Comparison of ENCODE assay signal across 12 mouse cellular contexts in genomic region chr14:49711016-49711415, GRCm38 (mm10).
DNase-seq lines count a peak whose midpoint lies in the region; TF ChIP-seq lines count a peak whose summit lies in the region.
"Had no signal": no experiment of that assay in that cellular context is flagged by ENCODE, and none has a peak within 500 bp of the region (broad histone marks: within the 10 kb centered on the region; RNA-seq: fewer than 3 reads in every experiment).

No protein-coding gene starts in this region.

- no peaks in the 10 kb centered on the region for H3K9me3 ChIP-seq in hindbrain, embryonic 10.5 days
- H3K9me3 ChIP-seq: midbrain, embryonic 10.5 days had no signal

- no peaks in the 10 kb centered on the region for H3K27me3 ChIP-seq in testis, adult 2 months (ENCODE audit: control insufficient read depth, insufficient read depth, low read length)
- H3K27me3 ChIP-seq in hindbrain, embryonic 10.5 days (ENCODE audit: insufficient read depth, poor library complexity, severe bottlenecking) = no peaks in the 10 kb centered on the region

- WGBS in hindbrain, embryonic 10.5 days = 42% methylated on average over 3 of the region's 3 CpGs

- H3K4me1 ChIP-seq in testis, adult 2 months (ENCODE audit: control insufficient read depth, insufficient read depth, low read length) = no peaks in the 10 kb centered on the region
- H3K4me1 ChIP-seq in hindbrain, embryonic 10.5 days (replicated peaks) = no peaks in the 10 kb centered on the region
- H3K4me1 ChIP-seq: midbrain, embryonic 10.5 days had no signal

- peak; percentile 21 for DNase-seq in adrenal gland, postnatal 10 days
- no peak for DNase-seq in adrenal gland, postnatal 14 days
- no peak for DNase-seq in left cerebral cortex, adult 2 months (ENCODE audit: extremely low spot score in 1 of 2, low spot score in 2 of 2)
- no peak for DNase-seq in left cerebral cortex, postnatal 25 days (ENCODE audit: low spot score in 2 of 2)
- no peak for DNase-seq in testis, postnatal 14 days (ENCODE audit: low spot score)
- no peak for DNase-seq in hindbrain, embryonic 10.5 days (ENCODE audit: low spot score)
- DNase-seq in left cerebral cortex, postnatal 36 days (ENCODE audit: low spot score in 2 of 2) = no peak
- DNase-seq: gastrocnemius, postnatal 14 days; layer of hippocampus, adult 9-11 months had no signal

- intact Hi-C loops in left cerebral cortex, adult 2 months (cut with DNase I) = no loop called here
- intact Hi-C loops in left cerebral cortex, postnatal 25 days (cut with DNase I) = loop anchor here (10.0 kb wide), 1 partner anchor 156 kb away; no protein-coding TSS in a partner anchor
- intact Hi-C loops in left cerebral cortex, postnatal 36 days (cut with DNase I) = no loop called here

- TF ChIP-seq POLR2A in testis, adult 2 months (IDR thresholded peaks at IDR 0.05; ENCODE audit: control insufficient read depth, low read depth, low read length) = no peak

- no peak overlapping the region for H3K27ac ChIP-seq in left cerebral cortex, adult 2 months
- no peak overlapping the region for H3K27ac ChIP-seq in testis, adult 2 months (ENCODE audit: control insufficient read depth, insufficient read depth, low read depth, low read length)
- H3K27ac ChIP-seq in hindbrain, embryonic 10.5 days = no peak overlapping the region
- H3K27ac ChIP-seq: midbrain, embryonic 10.5 days had no signal

- H3K4me3 ChIP-seq in left cerebral cortex, adult 2 months = no peak overlapping the region
- H3K4me3 ChIP-seq in testis, adult 2 months (ENCODE audit: control insufficient read depth, low read depth, low read length) = no peak overlapping the region
- no peak overlapping the region for H3K4me3 ChIP-seq in hindbrain, embryonic 10.5 days
- H3K4me3 ChIP-seq: erythroblast, embryonic 14.5 days; midbrain, embryonic 10.5 days had no signal

- H3K36me3 ChIP-seq in testis, adult 2 months (ENCODE audit: control insufficient read depth, insufficient read depth, low read length) = no peaks in the 10 kb centered on the region
- no peaks in the 10 kb centered on the region for H3K36me3 ChIP-seq in hindbrain, embryonic 10.5 days
- H3K36me3 ChIP-seq: midbrain, embryonic 10.5 days had no signal

- peak; percentile 46 for TF ChIP-seq CTCF in left cerebral cortex, adult 2 months (IDR thresholded peaks at IDR 0.05)
- TF ChIP-seq CTCF in testis, adult 2 months (IDR thresholded peaks at IDR 0.05; ENCODE audit: control insufficient read depth, insufficient read depth, insufficient replicate concordance, low read depth, low read length) = peak; percentile 29; the same call in 1 of the 2 replicates
